Mouse (Mus musculus) heart, embryonic 16.5 days (tissue): ENCODE results near the gene Lpgat1. TPM values are rescaled to one million over a fixed set of nuclear protein-coding genes. Genes with fewer than 3 reads are reported as not detected.

Experiments used
- ATAC-seq: fragments of 200-750 bp; cut with Nextera tagmentation; replicated peaks from 2 replicates; pipeline ENCODE4 v1.8.0; 2017; ENCODE audit warnings: moderate number of reproducible peaks; ENCODE audit not compliant: insufficient read depth, low FRiP score; ENCODE audit errors: extremely low read depth
- H3K27ac ChIP-seq: fragments of 300-500 bp; sonication (generic); 2 replicates; pipeline ENCODE4 v1.5.1; 2014; ENCODE audit warnings: mild to moderate bottlenecking, low read length, control low read depth, moderate library complexity
- H3K27me3 ChIP-seq: fragments of 300-500 bp; sonication (generic); 2 replicates; pipeline ENCODE4 v1.6.1; 2014; ENCODE audit warnings: low read length, mixed read lengths; ENCODE audit not compliant: control insufficient read depth, insufficient read depth
- H3K36me3 ChIP-seq: fragments of 300-500 bp; sonication (generic); 2 replicates; pipeline ENCODE4 v1.6.1; 2014; ENCODE audit not compliant: control insufficient read depth, insufficient read depth
- H3K4me1 ChIP-seq: fragments of 300-500 bp; sonication (generic); 2 replicates; pipeline ENCODE4 v1.6.1; 2014; ENCODE audit warnings: low read length, mixed read lengths; ENCODE audit not compliant: control insufficient read depth, insufficient read depth
- H3K4me2 ChIP-seq: fragments of 300-500 bp; sonication (generic); 2 replicates; pipeline ENCODE4 v1.6.1; 2014; ENCODE audit warnings: low read depth, mild to moderate bottlenecking, control low read depth, low read length
- H3K4me3 ChIP-seq: fragments of 300-500 bp; sonication (generic); 2 replicates; pipeline ENCODE4 v1.5.1; 2014; ENCODE audit warnings: mild to moderate bottlenecking, control low read depth, low read length
- H3K9ac ChIP-seq: fragments of 300-500 bp; sonication (generic); 2 replicates; pipeline ENCODE4 v1.6.1; 2014; ENCODE audit warnings: low read length, control low read depth
- H3K9me3 ChIP-seq: fragments of 300-500 bp; sonication (generic); replicated peaks from 2 replicates; pipeline ENCODE4 v1.6.1; 2016; ENCODE audit warnings: low read length; ENCODE audit not compliant: control insufficient read depth
- WGBS: fragments of 180-500 bp; shearing (Covaris S2); extraction: QIAGEN DNeasy Blood & Tissue Kit; methylation state at CpG from one replicate; pipeline ENCODE4 v1.1.7; 2014; 5-methylcytosine and 5-hydroxymethylcytosine counted together
- polyA plus RNA-seq: library from polyadenylated mRNA; unstranded; fragments of >200 nt; fragmentation: Nextera tagmentation; extraction: Ambion mirVana; gene quantifications from 2 replicates; pipeline ENCODE4 v1.2.1, GENCODE M21; 2015

The Lpgat1 gene
- polyA plus RNA-seq, 1 experiment from 2014 or later = 13.7 TPM

DNA sequence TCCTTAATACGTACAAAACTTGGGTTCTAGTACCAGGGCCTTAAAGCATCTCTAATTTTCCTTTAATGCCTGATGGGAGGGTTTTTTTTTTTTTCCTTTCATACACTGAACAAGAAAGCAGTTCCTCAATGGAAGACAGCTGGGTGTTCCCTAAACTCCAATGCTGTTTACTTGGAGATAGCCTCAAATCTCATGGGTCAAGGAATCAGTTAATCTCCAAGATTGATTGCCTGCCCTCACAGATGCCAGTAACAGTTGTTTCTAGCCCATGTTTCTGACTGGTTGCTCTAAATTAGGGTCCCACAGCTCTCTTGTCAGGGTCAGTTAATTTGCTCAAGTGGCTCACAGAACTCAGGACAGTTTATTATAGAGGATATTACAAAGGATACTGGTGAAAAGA, 30.8 kb downstream of the Lpgat1 start:
- no peak overlapping the region for H3K27ac ChIP-seq
- WGBS = 65% methylated on average over 1 of the region's 1 CpGs
- no peak overlapping the region for H3K4me2 ChIP-seq
- peaks cover 5% of the 10 kb centered on the region; the same call in 1 of the 2 replicates for H3K36me3 ChIP-seq
- ATAC-seq = no peak
- H3K4me3 ChIP-seq = no peak overlapping the region
- no peak overlapping the region for H3K9ac ChIP-seq
- no peaks in the 10 kb centered on the region for H3K9me3 ChIP-seq
- no peaks in the 10 kb centered on the region for H3K27me3 ChIP-seq
- H3K4me1 ChIP-seq = 0 out of 2 replicates have a peak, but pooled peaks cover 3% of the 10 kb centered on the region

DNA sequence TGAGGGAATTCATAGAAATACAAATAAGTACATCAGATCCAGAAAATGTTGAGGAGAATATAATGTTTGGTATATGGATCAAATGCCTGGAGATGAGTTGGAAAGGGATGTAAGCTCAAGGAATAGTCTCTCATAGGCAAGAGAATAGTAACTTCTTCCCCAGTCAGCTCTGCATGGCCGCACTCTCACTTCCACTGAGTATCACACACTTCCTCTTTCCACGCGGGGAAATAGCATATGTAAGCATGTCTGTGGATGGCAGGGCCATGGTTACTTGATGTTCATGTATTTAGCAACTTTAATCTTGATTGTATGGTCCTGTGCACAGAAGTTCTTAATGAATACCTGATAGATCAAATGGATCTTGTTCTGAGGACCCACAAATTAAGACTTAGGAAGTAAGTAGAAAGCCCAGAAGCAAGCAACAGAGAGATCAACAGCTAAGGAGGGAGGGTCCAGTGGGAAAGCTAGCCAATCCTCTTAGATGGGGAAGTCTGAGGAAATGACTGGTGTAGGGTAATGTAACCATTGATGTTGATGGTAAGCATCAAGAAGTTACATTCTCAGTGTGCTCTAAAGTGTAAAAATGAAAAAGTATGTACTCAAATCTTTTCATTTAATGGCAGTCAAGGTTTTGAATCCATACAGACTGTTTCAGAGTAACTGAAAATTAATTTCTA, 39.0 kb downstream of the Lpgat1 start:
- Histone ChIP-seq H3K9ac (no peak overlapping the region), H3K4me2 (no peak overlapping the region), H3K4me1 (no peaks in the 10 kb centered on the region), H3K36me3 (peaks cover 23% of the 10 kb centered on the region), H3K4me3 (no peak overlapping the region), H3K27me3 (no peaks in the 10 kb centered on the region), H3K27ac (no peak overlapping the region), H3K9me3 (no peaks in the 10 kb centered on the region)
- ATAC-seq = no peak
- WGBS = 90% methylated on average over 3 of the region's 3 CpGs

DNA sequence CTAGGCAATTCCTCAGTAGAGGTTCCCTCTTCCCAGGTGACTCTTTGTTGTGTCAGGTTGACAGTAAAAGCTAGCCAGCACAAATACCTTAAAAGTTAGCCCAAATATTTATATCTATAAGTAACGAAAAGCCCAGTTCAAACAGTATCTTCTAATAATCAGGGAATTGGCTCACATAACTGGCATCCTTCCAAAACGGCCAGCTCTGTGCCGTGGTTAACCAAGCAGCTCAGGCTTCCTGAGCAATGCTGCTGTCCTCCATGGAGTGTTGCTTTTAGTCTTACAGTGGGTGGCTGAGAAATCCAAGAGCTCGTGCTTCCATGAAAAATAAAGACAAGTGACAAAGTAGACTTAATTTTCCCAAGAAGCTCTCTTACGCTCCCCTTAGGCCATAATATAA, 56.5 kb downstream of the Lpgat1 start:
- Histone ChIP-seq H3K9ac (no peak overlapping the region), H3K4me2 (no peak overlapping the region), H3K27me3 (no peaks in the 10 kb centered on the region), H3K9me3 (no peaks in the 10 kb centered on the region), H3K27ac (no peak overlapping the region), H3K4me1 (no peaks in the 10 kb centered on the region), H3K4me3 (no peak overlapping the region), H3K36me3 (peaks cover 34% of the 10 kb centered on the region)
- no peak for ATAC-seq
- 65% methylated on average over 5 of the region's 5 CpGs for WGBS

DNA sequence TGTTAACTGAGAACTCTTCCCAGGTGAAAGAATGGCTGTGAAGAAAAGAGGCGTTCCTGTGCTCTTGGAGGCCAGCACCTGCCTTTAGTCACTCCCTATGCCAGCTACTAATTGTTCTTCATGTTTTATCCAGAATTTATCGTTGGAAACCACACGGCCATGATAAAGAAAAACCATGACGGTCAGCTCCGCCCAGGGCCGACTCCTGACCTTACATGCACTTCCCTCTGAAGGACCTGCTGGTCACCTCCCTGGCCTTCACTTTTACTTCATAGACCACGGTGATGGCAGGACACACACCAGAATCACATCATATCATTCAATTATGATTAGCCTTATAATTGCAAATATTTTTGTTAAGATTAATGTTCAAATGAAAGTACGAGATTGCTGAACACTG, 57.5 kb downstream of the Lpgat1 start:
- Histone ChIP-seq H3K4me3 (no peak overlapping the region), H3K9me3 (no peaks in the 10 kb centered on the region), H3K4me2 (no peak overlapping the region), H3K36me3 (peaks cover 34% of the 10 kb centered on the region), H3K4me1 (peaks cover 3% of the 10 kb centered on the region), H3K27me3 (no peaks in the 10 kb centered on the region), H3K9ac (no peak overlapping the region), H3K27ac (no peak overlapping the region)
- no peak for ATAC-seq
- 85% methylated on average over 8 of the region's 8 CpGs for WGBS

DNA sequence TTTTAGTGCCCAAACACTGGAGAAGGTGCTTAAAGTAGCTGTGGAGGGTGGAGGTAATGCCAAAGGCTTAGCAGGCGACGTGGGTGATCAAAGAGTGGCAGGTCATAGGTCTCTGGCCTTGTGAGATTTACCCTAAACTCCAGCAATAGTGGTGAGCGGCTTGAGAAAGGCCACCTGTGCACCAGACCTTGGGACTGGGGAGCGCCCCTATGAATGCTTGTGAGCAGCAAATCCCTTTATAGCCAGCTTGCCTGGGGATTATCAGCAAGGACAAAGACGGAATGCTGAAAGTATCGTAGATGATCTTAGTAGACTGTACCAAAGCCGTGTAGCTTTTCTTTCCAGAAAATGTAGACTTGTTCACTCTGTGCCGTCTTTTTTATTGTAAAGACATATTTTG, 59.9 kb downstream of the Lpgat1 start:
- no peak for ATAC-seq
- Histone ChIP-seq H3K9ac (no peak overlapping the region), H3K4me1 (peaks cover 6% of the 10 kb centered on the region), H3K4me3 (no peak overlapping the region), H3K27me3 (no peaks in the 10 kb centered on the region), H3K36me3 (peaks cover 34% of the 10 kb centered on the region), H3K9me3 (no peaks in the 10 kb centered on the region), H3K4me2 (no peak overlapping the region), H3K27ac (no peak overlapping the region)
- 78% methylated on average over 8 of the region's 8 CpGs for WGBS

DNA sequence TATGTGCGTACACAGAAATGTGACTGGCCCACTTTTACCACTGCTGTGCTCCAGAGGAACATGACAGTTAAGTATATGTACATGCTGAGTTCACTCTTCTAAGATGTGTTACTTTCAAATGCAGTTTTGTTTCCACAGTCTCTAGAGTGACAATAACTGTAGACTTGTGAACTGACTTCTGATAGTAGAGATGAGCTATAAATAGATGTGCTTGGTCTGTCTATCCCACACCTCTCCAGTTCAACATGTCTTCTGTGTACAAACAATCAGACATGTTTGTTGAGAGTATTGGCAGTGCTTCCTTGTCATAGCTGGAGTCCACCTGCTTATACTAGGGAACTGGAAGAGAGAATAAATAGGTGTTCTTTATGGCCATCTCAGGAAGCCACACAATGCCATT, 62.8 kb downstream of the Lpgat1 start:
- no peak overlapping the region for H3K9ac ChIP-seq
- H3K4me2 ChIP-seq = no peak overlapping the region
- H3K36me3 ChIP-seq = peaks cover 17% of the 10 kb centered on the region
- H3K27me3 ChIP-seq = no peaks in the 10 kb centered on the region
- no peaks in the 10 kb centered on the region for H3K9me3 ChIP-seq
- peak overlapping the region; percentile 54 for H3K27ac ChIP-seq
- no peak; the same call in 1 of the 2 replicates for ATAC-seq
- no peak overlapping the region for H3K4me3 ChIP-seq
- whole genome bisulfite sequencing = 87% methylated on average over 1 of the region's 1 CpGs
- H3K4me1 ChIP-seq = peaks cover 6% of the 10 kb centered on the region

DNA sequence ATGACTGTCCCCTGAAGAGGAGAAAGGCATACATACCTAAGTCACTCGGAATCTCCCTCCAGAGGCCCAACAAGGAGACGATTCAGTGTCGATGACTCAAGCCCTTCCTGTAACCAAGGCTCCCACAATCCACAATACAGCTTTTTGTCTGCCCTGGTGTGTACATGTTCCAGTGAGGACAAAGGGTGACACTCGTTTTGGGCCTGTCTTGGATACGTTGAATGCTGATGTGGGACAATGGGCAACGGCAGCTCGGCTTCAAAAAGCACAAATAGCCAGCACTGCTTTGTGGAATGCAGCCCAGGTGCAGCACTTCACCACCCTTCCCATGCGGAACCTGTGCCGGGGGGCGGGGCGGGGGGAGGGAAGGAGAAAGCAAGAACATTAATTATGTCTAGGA, 67.5 kb downstream of the Lpgat1 start:
- Histone ChIP-seq H3K27ac (no peak overlapping the region), H3K4me2 (no peak overlapping the region), H3K9me3 (peaks cover 7% of the 10 kb centered on the region; the same call in 1 of the 2 replicates), H3K4me3 (no peak overlapping the region), H3K4me1 (peaks cover 3% of the 10 kb centered on the region), H3K36me3 (no peaks in the 10 kb centered on the region), H3K27me3 (no peaks in the 10 kb centered on the region), H3K9ac (no peak overlapping the region)
- no peak for ATAC-seq
- 74% methylated on average over 11 of the region's 11 CpGs for WGBS

DNA sequence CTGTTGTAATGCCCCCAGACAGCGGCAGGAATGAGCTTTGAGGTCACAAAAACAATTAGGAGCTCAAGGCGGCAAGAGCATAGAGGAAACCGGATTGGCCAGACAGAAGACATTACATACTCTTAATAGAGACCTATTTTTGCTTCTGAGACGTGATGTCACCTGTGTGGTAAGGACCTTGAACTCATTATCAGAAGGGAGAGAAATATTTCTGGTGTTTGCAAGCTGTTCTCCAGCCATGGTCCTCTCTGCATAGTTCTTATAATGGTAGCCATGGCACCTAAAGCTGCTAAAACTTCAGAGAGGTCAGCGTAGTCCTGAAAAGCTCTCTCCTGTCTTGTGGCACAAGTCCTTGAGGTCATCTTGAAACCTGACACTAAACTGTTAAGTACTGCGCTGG, 68.6 kb downstream of the Lpgat1 start:
- no peaks in the 10 kb centered on the region for H3K27me3 ChIP-seq
- H3K4me1 ChIP-seq = no peaks in the 10 kb centered on the region
- WGBS = 63% methylated on average over 6 of the region's 6 CpGs

DNA sequence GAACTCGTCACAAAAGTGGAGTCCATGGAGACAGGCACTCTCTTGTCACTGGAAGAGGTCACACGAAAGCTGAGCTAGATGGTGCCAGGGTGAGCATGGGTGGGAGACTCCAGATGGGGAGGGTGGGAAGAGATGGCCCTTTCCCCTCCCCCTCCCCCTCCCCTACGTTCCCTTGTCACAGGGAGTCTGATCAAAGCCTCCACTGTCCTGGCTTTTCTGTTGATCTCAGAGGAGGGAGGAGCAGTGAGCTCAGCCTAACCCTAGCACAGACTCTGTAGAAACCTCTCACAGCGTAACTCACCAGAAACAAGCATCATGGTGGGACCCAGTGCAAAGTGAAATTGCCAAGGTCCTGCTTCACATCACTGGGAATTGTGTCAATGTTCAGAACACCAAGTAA, 69.7 kb downstream of the Lpgat1 start:
- Histone ChIP-seq H3K36me3 (no peaks in the 10 kb centered on the region), H3K27ac (no peak overlapping the region), H3K9me3 (peaks cover 7% of the 10 kb centered on the region; the same call in 1 of the 2 replicates), H3K4me1 (no peaks in the 10 kb centered on the region), H3K4me2 (no peak overlapping the region), H3K27me3 (no peaks in the 10 kb centered on the region), H3K9ac (no peak overlapping the region), H3K4me3 (no peak overlapping the region)
- WGBS = 41% methylated on average over 4 of the region's 4 CpGs
- ATAC-seq = no peak; the same call in 1 of the 2 replicates

More for the DNA sequence above, 68.6 kb downstream of the Lpgat1 start:
- ATAC-seq = no peak
- Histone ChIP-seq H3K4me3 (no peak overlapping the region), H3K9ac (no peak overlapping the region), H3K36me3 (no peaks in the 10 kb centered on the region), H3K27ac (no peak overlapping the region), H3K4me2 (no peak overlapping the region), H3K9me3 (peaks cover 7% of the 10 kb centered on the region; the same call in 1 of the 2 replicates)
